Mouse (Mus musculus) bone marrow, adult 2 months (tissue): ENCODE measurements around the gene Cd3eap.

Experiments
- CTCF ChIP-seq: fragments of 200-500 bp; IDR thresholded peaks from 2 replicates; pipeline ENCODE4 v1.5.1; 2011; ENCODE audit warnings: low read length, control low read depth; ENCODE audit not compliant: control insufficient read depth, insufficient read depth
- POLR2A ChIP-seq: fragments of 200-500 bp; IDR thresholded peaks from 2 replicates; pipeline ENCODE4 v1.6.1; 2011; ENCODE audit warnings: low read depth, mild to moderate bottlenecking, control low read depth, low read length, borderline replicate concordance; ENCODE audit not compliant: control insufficient read depth

GRCm38 (mm10) chr7:19320637-19321036 is 38.6 kb downstream of the Cd3eap start:
- TF ChIP-seq CTCF (no peak), POLR2A (no peak)
